Mouse (Mus musculus): ENCODE measurements at regions not wholly inside any gene's neighbourhood (a gene's known extent, or its start where the extent isn't known, plus 50 kb on each side); places are given as distances from the start of the nearest gene placed in this dataset.

DNA sequence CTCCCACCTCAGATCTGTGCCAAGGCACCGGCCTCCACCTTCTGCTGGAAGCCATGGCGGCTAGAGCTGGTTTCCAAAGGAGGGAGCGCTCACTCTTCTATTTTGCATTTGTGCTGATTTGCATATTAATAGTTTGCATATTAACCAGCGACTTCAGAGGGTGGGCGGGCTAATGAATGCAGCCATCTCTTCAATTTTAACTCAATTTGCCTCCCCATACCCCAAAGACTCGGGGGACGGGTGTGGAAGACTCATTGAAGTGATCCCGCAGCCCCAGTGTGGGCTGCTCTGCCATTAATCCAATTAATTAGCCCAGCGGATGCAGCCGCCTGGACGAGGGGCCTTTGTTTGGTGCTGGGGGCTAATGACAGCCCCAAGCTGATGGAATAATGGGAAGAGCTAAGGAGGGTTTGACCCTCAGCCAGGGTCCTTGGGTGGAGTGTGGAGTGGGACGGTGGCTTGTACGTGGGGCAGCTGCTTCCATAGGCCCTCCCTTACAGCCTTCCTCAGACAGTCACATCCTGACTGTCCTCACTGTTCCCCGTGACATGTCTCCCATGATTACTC is 103.0 kb downstream of the Gm26897 start:
- TF ChIP-seq CTCF (conservative IDR thresholded peaks at IDR 0.05; ENCODE audit: insufficient read depth, insufficient read length, low read depth, low read length) (no peak), POLR2A (IDR thresholded peaks at IDR 0.05; ENCODE audit: low read depth, low read length) (no peak)

Measured in kidney, adult 2 months (tissue).